Mouse (Mus musculus) urinary bladder, postnatal 14 days (tissue): ENCODE data around the gene Acads.
"Not testable (repeated sequence)": the region's sequence is repeated elsewhere in the genome, so short reads cannot be mapped to it uniquely, and the experiment has no call there.

Source experiments
- DNase-seq: peaks from one replicate; pipeline ENCODE4 v3.0.0; 2021; ENCODE audit warnings: low spot score

Gene Acads

DNA sequence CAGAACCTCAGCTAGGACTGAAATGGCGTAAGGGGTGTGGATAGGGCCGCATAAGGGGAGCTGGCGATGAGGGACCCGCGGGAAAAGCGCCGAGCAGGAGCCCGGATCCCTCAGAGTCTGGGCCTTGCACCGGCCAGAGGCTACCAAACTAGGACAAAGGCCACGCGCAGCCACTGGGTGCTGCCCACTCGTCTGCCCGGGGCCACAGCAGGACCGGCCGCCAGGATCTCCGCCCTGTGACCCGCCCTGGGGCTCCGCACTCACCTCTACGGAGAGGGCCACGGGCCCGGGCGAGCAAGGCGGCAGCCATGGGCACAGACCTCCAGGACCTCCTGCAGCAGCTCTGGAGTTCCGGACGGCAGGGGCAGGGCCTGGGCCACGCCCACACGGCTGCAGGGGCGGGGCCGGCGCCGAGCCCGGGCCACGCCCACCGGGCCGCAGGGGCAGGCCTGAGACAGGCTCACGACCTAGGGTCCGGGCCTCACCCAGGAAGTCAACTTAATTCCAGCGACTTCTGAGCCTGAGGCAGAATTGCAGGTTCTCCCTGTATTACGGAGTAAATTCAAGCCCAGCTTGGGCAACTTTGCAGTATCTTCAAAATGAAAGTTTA, at the start of gene Acads:
Gene Acads, minus strand, starts transcription at position 386 of the 610 bp plus-strand sequence.
- peak; percentile 83 for DNase-seq

DNA sequence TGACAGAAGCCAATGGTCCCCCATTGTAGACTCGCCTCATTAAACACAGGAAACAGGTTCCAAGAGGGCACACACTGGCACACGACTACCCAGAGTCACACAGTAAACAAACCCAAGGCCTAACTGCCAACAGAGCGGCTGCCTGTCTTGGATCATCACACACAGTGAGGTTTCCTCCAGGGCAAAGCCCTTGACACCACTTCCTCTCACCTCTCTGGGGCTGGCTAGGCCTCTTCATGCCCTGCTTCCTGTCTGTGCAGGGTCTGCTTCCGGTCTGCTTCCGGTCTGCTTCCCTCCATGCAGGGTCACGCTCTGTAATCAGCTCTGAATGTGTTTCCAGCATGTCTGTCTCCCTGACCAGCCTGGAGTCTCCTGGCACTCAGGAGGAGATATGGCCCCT, 48.2 kb upstream of the Acads start:
- DNase-seq: no peak

DNA sequence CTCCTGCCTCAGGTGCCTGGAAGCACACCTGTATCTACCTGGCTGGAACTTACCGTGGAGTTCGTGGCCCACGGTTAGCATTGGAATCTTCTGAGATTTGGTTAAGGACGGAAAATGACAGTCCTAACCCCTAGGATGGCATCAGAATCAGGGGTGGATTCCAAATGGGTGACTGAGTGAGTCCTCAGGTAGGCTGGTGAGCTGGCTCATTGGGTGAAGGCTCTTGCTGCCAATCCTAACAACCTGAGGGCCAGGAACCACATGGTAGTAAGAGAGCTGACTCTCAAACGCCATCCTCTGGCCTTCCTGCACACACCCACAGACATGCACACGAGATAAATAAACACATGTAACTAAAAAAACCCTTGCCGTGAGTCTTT, 47.7 kb upstream of the Acads start:
- DNase-seq: no peak

DNA sequence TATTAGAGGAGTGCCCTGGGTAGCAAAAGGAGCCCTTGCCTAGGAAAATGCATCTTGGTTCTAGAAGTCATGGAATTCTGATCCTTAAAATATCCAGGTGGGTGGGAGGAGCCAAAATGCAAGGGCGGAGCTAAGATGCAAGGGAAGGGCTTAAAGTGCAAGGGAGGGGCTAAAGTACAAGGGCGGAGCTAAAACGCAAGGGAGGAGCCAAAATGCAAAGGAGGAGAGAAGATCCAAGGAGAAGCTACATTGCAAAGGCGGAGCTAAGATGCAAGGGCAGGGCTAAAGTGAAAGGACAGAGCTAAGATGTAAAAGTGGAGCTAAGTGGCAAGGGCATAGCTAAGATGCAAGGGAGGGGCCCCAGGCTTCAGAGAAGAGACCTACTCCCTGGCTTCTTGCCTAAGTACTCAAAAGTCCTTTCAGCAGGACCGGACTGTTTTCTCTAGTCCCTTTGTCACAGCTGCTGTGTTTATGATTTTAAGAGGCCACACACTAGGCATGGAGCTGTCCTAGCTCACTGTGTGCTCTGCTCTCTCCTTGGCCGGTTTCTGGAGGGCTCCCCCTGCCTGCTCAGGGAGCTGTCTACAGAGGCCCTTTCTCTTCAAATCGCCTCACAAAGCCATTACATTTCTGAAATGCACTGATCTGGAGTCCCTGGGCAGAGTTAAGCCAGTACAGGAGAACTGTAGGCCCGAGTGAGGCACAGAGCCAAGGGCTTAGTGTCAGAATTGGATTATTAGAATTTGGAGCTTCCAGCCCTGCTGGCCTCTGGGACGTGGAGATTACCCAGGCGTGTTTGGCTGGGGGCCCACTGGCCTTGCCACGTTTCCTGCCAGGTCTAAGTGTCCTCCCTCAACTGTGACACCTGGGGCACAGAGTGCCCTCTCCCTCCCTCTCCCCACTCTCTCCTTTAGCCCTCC, 47.0 kb upstream of the Acads start:
- no peak for DNase-seq

DNA sequence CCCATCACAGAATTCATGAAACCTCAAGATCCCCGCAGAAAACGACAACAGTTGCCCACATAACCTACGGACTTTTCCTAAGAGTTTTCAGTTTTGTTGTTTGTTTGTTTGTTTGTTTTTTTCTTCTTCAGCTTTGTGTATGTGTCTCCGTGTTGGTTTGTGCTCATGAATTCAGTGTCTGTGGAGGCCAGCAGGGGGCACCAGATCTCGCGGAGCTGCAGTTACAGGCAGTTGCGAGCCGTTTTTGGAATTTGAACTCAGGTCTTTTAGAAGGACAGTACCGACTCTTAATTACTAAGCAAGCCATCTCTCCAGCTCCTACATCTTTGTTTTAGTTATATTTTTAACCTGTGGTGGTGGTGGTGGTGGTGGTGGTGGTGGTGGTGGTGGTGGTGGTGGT, 46.2 kb upstream of the Acads start:
- DNase-seq: no peak

DNA sequence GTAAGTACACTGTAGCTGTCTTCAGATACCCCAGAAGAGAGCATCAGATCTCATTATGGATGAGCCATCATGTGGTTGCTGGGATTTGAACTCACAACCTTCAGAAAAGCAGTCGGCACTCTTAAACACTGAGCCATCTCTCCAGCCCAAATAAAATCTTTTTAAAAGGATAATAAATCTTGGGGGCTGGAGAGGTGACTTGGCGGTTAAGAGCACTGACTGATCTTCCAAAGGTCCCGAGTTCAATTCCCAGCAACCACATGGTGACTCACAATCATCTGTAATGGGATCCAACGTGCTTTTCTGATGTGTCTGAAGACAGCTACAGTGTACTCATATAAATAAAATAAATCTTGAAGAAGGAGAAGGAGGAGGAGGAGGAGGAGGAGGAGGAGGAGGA, 45.3 kb upstream of the Acads start:
- DNase-seq: not testable (repeated sequence)

DNA sequence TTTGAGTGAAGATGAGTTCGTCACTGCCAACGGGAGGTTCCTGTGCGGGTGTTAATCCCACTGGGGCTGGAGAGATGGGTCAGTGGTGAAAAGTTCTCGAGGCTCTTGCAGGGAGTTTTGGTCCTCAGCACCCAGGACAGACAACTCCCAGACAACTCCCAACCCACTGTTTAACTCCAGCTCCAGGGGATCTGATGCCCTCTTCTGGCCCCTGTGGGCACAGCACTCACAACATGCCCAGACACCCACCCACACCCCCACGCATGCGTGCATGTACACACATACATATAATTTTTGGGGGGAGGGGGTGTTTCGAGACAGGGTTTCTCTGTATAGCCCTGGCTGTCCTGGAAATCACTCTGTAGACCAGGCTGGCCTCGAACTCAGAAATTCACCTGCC, 44.4 kb upstream of the Acads start:
- DNase-seq: peak; percentile 73

DNA sequence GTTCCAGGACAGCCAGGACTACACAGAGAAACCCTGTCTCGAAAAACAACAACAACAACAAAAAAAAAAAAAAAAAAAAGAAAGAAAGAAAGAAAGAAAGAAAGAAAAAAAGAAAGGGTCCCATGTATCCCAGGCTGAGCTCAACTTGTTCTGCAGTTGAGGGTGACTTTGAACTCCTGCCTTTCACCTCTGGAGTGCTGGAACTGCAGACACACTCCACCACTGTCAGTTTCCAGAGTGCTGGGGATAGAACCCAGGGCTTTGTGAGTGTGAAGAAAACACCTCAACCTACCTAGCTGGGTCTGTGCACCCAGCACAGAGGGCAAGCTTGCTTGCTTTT, 42.8 kb upstream of the Acads start:
- DNase-seq: not testable (repeated sequence)

DNA sequence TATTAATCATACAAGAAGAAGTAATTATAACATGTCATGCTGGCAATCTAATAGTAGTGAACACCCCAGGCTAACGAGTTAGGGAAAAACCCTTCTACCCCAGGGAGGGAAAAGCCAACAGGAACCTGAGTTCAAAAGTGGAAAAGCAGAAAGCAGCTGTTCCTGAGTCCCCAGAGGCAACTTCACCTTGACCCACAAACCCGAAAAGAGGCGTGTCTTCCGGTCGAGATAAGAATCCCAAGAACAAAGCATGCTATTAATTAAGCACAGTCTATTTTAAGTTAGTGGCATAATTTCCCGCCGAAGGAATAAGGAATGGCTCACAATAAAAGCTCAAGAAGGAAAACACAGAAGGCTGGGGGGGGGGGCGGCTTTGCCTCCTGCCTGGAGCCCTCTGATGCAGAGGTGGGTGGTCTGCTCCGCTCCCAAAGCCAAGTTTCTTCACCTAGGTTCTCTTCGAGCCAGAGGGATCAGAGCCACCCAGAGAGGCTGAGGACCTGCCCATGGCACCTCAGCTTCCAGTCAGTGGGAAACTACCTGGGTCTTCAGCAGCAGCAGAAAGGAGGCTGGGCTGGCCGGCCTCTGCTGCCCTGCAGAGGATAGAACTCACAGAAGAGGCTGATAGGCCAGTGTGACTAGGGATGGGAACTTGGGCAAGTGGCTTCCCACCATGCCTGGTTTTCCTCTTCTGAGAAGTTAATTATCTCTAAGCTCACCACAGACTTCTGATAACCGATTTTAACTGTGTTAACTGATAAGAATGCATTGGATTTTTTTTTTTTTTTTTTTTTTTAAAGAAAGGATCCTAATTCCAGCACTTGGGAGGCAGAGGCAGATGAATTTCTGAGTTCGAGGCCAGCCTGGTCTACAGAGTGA, 42.2 kb upstream of the Acads start:
- no peak for DNase-seq

DNA sequence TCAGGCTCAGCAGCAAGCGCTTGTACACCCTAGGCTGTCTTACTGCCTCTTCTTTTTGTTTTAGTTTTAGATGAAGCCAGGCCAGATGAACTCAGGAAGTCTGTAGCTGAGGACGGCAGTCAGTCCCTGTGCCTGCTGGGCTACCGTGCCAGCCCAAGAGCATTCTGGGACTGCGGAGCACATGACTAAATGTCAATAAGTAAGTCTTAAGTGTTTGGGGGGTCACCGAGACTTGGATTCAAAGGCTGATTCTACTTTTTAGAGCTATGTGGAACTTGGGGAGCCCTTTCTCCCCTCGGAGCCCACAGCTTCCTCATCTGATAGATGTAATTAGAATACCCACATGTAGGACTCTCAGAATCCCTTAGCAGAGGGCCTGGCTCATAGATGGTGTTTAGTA, 41.5 kb upstream of the Acads start:
- no peak for DNase-seq

DNA sequence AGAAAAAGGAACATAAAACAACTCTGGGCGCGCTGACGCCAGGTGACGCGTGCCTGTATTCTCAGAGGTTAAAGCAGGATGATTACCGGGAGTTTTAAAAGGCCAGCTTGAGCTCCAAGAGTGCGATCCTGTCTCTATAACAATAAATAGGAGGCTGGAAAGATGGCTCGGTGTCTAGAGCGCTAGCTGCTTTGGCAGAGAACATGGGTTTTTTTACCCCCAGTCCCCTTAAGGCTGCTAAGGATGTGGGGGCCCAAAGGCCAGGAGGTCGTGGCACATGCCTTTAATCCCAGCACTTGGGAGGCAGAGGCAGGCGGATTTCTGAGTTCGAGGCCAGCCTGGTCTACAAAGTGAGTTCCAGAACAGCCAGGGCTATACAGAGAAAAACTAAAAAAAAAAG, 40.0 kb upstream of the Acads start:
- DNase-seq: no peak

DNA sequence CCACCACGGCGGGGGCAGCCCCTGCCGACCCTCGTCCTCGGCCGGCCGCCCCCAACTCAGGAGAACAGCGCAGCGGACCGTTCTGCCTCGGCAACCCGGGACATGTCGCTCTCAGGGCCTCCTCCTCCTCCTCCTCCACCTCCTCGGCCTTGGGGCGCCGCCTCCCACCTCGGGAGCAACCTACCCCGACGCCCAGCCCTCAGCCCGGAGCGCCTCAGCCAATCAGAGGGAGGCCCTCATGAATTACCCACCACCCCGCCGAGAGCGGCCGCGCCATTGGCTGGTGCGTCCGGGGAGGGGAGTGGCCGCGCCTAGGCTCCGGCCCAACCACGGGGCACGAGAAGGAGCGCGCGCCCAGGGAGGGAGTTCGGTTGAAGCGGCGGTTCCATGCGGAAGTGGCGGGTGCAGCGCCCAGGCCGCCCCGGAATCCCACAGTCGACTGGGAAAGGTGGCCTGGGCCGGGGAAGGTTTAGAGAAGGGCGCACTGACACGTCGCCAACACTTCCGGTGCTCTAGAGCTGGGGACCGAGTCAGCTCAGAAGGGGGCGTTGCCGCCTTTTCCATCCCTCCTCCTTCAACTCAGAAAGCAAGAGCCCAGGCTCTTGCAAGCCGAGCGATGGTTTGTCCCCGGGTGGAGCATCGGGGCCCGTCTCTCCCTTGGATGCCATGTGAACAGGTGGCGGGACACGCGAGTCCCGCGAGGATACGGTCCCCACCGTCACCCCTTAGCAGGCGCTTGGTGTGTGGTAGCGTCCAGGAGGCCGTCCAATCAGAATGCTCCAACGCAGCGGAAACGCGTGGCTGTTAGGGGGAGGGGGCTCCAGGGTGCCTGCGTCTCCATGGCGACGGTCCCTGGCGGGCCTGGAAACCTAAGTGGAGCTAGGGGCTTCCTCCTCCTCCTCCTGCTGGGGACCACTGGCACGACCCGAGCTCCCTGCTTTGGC, 39.2 kb upstream of the Acads start, which contains the start of gene Mlec:
Gene Mlec, minus strand, starts transcription at position 140 of the 944 bp plus-strand sequence.
- peak; percentile 99 for DNase-seq

DNA sequence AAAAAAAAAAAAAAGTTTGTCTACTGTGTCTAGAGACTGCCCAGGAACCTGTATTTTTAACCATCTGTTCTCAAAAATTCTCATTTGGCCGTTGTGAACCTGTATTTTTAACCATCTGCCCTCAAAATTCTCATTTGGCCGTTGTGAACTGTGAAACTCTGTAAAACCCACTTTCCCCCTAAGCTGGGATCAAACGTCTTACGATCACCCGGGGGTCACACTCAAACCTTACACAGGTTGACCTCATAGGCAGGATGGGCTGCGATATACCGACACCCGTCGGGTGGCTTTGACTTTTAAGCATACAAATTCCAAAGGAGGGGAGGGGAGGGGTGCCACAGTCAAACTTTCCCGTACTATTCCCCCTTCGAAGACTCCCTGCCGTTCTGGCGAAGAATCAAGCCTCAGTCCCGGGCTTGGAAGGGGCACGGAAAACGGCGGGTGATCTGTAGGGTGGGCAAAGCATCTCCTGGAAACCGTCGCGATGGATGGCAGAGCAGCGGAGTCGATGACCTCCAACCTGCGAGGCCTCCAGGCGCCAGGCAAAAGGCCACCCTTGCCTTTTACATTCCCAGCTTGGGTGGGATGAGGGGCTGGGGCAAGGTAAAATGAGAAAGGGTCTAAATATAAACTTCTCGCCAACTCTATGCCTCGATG, 37.9 kb upstream of the Acads start:
- no peak for DNase-seq

DNA sequence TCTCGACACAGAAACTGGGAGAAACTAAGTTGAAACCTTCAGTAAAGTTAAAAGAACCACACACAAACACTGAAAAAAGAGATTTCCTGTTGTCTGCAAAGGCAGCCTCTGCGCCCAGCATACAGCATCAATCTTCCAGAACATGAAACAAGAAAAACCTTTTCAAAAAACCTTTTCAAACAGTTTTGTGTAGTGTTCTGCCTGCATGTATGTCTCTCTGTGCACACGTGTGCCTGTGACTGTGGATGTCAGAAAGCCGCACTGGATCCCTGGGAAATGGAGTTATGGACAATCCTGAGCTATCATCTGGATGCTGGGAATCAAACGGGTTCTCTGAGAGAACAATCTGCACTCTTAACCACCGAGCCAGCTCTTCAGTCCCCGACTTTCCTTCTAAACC, 37.3 kb upstream of the Acads start:
- DNase-seq: no peak

DNA sequence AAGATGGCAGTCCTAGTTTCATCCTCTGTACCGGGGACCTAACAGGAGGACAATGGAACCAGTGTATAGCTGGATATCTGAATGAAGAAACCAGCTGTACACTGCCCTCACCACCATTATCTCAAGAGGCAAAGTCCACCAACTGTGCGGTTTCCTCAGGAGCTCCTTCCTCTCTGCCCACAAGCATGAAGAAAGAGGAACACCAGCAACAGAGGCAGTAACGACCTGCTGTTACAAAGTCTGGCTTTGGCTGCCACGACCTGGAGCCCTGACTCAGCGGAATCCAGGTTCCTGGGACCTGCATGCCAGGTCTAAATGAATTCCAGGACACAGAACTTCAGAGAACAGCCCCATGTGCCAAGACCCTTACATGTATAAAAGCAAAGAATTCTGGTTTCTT, 36.7 kb upstream of the Acads start:
- DNase-seq: no peak

DNA sequence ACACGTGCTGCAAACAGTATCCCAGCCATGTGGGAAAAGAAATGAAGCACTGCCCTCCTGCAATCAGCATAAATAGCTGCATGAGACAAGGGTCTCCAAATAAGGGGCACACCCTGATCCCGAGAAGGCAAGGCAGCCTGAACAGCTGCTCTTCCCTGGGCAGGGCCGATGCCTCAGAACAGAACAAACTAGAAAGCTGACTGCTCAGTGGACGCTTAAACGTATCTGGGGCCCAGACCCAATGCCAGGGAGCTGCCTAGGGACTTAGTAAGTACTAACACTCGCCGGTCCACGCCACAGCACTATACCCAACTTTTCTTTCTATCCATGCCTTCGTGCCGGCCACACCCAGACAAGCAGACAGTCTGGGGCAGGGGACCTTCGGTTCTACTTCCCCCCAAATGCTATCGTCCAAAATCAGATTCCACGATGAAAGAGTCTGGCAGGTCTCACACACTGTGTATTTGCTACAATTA, 36.0 kb upstream of the Acads start:
- DNase-seq: no peak

DNA sequence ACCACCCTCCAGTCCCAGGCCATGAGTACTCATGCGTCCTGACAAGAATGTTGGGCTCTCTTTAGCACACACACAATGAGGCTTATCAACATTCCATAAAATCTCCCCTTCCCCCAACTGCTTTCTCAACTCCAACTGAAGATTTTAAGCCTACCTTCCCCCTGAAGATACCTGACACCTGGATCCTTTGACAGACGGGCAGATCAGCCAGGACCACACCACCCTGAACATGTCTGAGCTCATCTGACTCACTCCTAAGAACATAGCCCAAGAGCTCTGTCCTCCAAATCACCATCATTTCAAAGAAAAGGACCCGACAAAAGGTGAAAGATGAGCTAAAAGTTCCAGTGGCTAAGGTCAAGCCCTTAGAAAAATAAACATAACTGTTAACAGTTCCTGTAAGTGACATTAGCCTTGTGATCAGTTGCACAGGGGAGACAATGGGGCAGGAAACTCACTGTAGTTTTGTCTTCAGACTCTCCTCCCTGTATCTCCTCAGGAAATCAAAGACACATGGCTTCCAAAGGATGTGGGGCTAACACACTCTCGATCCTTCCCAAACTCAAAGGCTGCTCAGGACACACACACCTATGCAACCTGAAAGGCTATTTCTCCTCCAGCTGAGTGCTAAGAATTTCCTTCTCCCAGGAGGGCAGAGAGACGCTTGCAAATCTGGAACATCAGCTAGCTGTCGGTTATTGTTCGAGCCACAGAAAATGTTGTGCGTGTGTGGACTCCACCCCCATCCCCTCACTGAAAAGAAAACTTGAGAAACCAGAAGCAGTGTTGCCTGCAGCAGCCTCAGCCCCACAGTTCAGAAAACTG, 33.2 kb upstream of the Acads start:
- no peak for DNase-seq

DNA sequence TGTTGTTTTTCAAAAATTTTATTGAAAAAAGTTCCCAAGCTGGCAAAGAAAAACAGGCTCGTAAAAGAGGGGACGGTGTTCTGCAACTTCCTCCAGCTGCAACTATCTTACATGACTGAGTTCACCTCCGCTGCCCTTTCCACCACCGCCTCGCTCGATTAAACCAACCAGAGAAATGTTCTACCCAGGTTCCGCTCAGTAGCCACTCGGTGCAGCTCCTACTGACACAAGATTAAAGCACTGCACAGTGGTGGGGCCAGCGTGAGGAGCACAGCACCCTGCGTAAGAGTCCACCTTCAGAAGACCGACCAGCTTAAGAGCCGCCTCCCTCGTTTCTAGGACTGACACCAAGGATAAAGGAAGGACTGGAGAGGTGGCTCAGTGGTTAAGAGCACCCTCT, 32.3 kb upstream of the Acads start:
- no peak for DNase-seq

DNA sequence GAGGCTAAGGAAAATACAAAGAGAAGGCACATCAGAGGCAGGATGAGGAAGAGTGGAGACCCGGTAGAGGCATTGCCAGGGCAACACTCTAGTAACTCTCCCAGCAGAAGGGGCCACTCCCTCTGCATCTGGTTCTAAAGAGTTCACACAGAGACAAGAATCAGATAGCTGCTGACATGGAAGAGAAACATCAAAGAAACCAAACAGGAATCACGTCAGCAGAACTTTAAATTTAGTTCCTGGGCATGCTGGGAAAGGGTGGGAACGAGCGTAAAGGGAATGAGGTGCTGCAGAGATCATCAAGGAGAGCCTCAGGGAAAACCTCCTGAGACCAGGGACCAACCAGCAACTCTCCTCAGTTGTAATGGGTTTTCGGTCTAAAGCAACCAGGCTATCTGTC, 31.8 kb upstream of the Acads start:
- DNase-seq: no peak
